Mouse (Mus musculus) CD4-positive naive resting alpha-beta T cell, adult 76 days (primary cell): ENCODE data around the gene Coq4. TPM values are rescaled to one million over a fixed set of nuclear protein-coding genes. Genes with fewer than 3 reads are reported as not detected.

Experiments
- total RNA-seq: library from RNA; stranded (reverse); gene quantifications from one replicate; pipeline ENCODE4 v1.2.4, GENCODE M21; 2023

Coq4 gene
- total RNA-seq, result 3.5 TPM

GRCm38 (mm10) chr2:29787104-29787917, at the start of gene Coq4:
Coq4 (plus strand) TSS chr2:29787493.

GRCm38 (mm10) chr2:29751497-29751896, 35.8 kb upstream of the Coq4 start, which contains the start of gene Gm13420:
Gm13420 (minus strand) TSS chr2:29751685.

GRCm38 (mm10) chr2:29787937-29788681, 816 bp downstream of the Coq4 start, which contains the start of gene Trub2:
Trub2 (minus strand) TSS chr2:29788502.

GRCm38 (mm10) chr2:29802075-29802826, 15.0 kb downstream of the Coq4 start, which contains the start of gene Slc27a4:
Slc27a4 (plus strand) TSS chr2:29802634.

GRCm38 (mm10) chr2:29820025-29820817, 32.9 kb downstream of the Coq4 start, which contains the start of gene Urm1:
Urm1 (plus strand) TSS chr2:29820075.

Other genes with a start within 250 kb of the Coq4 start
- gene Rapgef1, start 167.8 kb upstream of the Coq4 start, total RNA-seq, result 161 TPM
- gene Gm13420, start 35.8 kb upstream of the Coq4 start, total RNA-seq, result not detected
- not detected for gene Gm13547, start 28.2 kb upstream of the Coq4 start, total RNA-seq
- gene Trub2, start 1.0 kb downstream of the Coq4 start, total RNA-seq, result 33.9 TPM
- gene Slc27a4, start 15.1 kb downstream of the Coq4 start, total RNA-seq, result 13.9 TPM
- 59.4 TPM for gene Urm1, start 32.6 kb downstream of the Coq4 start, total RNA-seq
- gene Cercam, start 81.7 kb downstream of the Coq4 start, total RNA-seq, result 2.2 TPM
- gene Odf2, start 101.7 kb downstream of the Coq4 start, total RNA-seq, result 82.2 TPM
- 78.1 TPM for gene Gle1, start 147.9 kb downstream of the Coq4 start, total RNA-seq
- 284 TPM for gene Sptan1, start 178.1 kb downstream of the Coq4 start, total RNA-seq